Mouse (Mus musculus) lung, adult 2 months (tissue): Measurements from ENCODE around the gene Pkd1l1.

Experiments used
- CTCF ChIP-seq: fragments of 200-500 bp; IDR thresholded peaks from 2 replicates; pipeline ENCODE4 v1.5.1; 2011; ENCODE audit warnings: mild to moderate bottlenecking, low read length, control low read depth; ENCODE audit not compliant: insufficient read depth
- POLR2A ChIP-seq: fragments of 200-500 bp; IDR thresholded peaks from 2 replicates; pipeline ENCODE4 v1.6.1; 2011; ENCODE audit warnings: low read depth, mild to moderate bottlenecking, control low read depth, low read length, borderline replicate concordance; ENCODE audit errors: extremely low read depth

DNA sequence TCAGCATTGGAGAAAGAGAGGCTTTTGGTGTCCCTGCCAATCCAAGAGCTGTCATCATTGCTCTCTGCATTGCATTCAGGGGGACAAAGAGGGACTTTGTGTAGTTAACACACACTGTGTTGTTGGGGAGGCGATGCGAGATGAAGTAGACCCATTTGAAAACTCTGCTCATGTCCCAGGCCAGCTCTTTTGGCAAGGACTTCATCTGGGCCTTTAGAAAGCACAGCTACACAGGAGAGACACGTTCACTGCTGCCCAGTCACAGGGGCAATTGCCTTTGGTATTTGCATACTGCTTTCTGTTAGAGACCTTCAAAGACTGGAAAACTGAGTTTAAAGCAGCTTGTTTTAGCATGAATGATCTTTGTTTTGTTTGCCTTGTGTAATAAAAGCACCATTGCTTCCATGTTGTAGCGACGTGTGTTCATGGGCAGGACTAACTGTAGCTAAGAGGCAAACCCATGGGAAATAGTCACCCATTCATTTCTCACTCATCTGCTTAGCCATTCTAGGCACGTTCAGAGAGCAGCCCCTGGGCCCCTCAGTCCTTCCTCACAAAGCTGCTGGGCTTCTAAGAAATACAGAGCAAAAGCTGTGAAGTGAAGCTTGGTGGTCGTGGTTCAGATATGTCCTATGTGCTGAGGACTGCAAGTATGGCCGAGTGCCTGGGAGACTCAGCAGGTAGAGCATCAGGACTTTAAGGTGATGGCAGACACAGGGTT lies 109.0 kb downstream of the Pkd1l1 start:
- TF ChIP-seq POLR2A (no peak), CTCF (no peak)
